Mouse (Mus musculus) embryo, embryonic 9.5 days (tissue): Measurements from ENCODE around the gene Hoxd3.

Experiments used
- DNase-seq: peaks from one replicate; pipeline ENCODE4 v3.0.0-alpha.2; 2017; ENCODE audit errors: extremely low spot score

Hoxd3 gene

GRCm38 (mm10) chr2:74711721-74712621 lies at the start of gene Hoxd3, which contains the start of gene Hoxd4:
Gene Hoxd3 (plus strand): TSS chr2:74711927.
Gene Hoxd4 (plus strand): TSS chr2:74711929.
- DNase-seq = no peak

GRCm38 (mm10) chr2:74663291-74663925 lies 48.3 kb upstream of the Hoxd3 start:
- DNase-seq = no peak

- no peak for DNase-seq
Observed at GRCm38 (mm10) chr2:74666411-74666810, 45.3 kb upstream of the Hoxd3 start.

GRCm38 (mm10) chr2:74667191-74667841 lies 44.4 kb upstream of the Hoxd3 start:
- no peak for DNase-seq

- no peak for DNase-seq
Observed at GRCm38 (mm10) chr2:74667842-74668357, 43.8 kb upstream of the Hoxd3 start, which contains the start of gene Hoxd13. Gene Hoxd13 (plus strand): TSS chr2:74668310.

GRCm38 (mm10) chr2:74668370-74669229 lies 43.1 kb upstream of the Hoxd3 start:
- no peak for DNase-seq

- DNase-seq = no peak
Observed at GRCm38 (mm10) chr2:74669230-74669578, 42.5 kb upstream of the Hoxd3 start.

GRCm38 (mm10) chr2:74669650-74670235 lies 42.0 kb upstream of the Hoxd3 start:
- DNase-seq = no peak

GRCm38 (mm10) chr2:74670632-74671188 lies 41.0 kb upstream of the Hoxd3 start:
- no peak for DNase-seq

GRCm38 (mm10) chr2:74671847-74672246 lies 39.9 kb upstream of the Hoxd3 start:
- no peak for DNase-seq

GRCm38 (mm10) chr2:74672481-74673362 lies 39.0 kb upstream of the Hoxd3 start:
- peak; percentile 80 for DNase-seq

- DNase-seq = no peak
Observed at GRCm38 (mm10) chr2:74673835-74674425, 37.8 kb upstream of the Hoxd3 start.

GRCm38 (mm10) chr2:74674881-74675665 lies 36.7 kb upstream of the Hoxd3 start, which contains the start of gene Hoxd12:
Gene Hoxd12 (plus strand): TSS chr2:74675013.
- no peak for DNase-seq

- no peak for DNase-seq
Observed at GRCm38 (mm10) chr2:74675666-74676282, 36.0 kb upstream of the Hoxd3 start.

- DNase-seq = no peak
Observed at GRCm38 (mm10) chr2:74676376-74677052, 35.2 kb upstream of the Hoxd3 start.

- no peak for DNase-seq
Observed at GRCm38 (mm10) chr2:74677106-74677505, 34.6 kb upstream of the Hoxd3 start.

- no peak for DNase-seq
Observed at GRCm38 (mm10) chr2:74678891-74679595, 32.7 kb upstream of the Hoxd3 start, which contains the start of gene Hoxd11. Gene Hoxd11 (plus strand): TSS chr2:74679557.
